Mouse (Mus musculus) heart, adult 18-20 months (tissue): ENCODE data around the gene Kcnn4. TPM values are rescaled to one million over a fixed set of nuclear protein-coding genes. Genes with fewer than 3 reads are reported as not detected.

Experiments
- DNase-seq, 2 experiments: peaks; one replicate each; pipeline ENCODE4 v3.0.0; 2021 to 2022; ENCODE audit warnings: mixed read lengths in 1 of 2
- total RNA-seq, 2 experiments: library from RNA; stranded (reverse); gene quantifications; 2 replicates each; pipeline ENCODE4 v1.2.3; 2021

The Kcnn4 gene
- total RNA-seq, 2 experiments from 2014 or later = 0.69 to 2.4 TPM

- no peak for DNase-seq
These were observed 3.1 kb upstream of the Kcnn4 start for GRCm38 (mm10) chr7:24366716-24367632.

- DNase-seq = no peak
These were observed 1.8 kb upstream of the Kcnn4 start for GRCm38 (mm10) chr7:24368226-24368625.

- DNase-seq = no peak
These were observed 1.1 kb upstream of the Kcnn4 start for GRCm38 (mm10) chr7:24368946-24369345.

- DNase-seq = no peak
These were observed 1.1 kb downstream of the Kcnn4 start for GRCm38 (mm10) chr7:24371012-24371808.

- DNase-seq = no peak
These were observed 1.7 kb downstream of the Kcnn4 start for GRCm38 (mm10) chr7:24371809-24372145.

- DNase-seq = peak in 1 of 2 experiments; percentile 50
These were observed 2.2 kb downstream of the Kcnn4 start for GRCm38 (mm10) chr7:24372300-24372699.

- DNase-seq = no peak
These were observed 2.7 kb downstream of the Kcnn4 start for GRCm38 (mm10) chr7:24372786-24373185.

- DNase-seq = peak; percentile 34 to 62
These were observed 3.7 kb downstream of the Kcnn4 start for GRCm38 (mm10) chr7:24373538-24374379.

- DNase-seq = no peak
These were observed 6.4 kb downstream of the Kcnn4 start for GRCm38 (mm10) chr7:24376456-24376855.

- peak; percentile 49 to 63 for DNase-seq
These were observed 7.2 kb downstream of the Kcnn4 start for GRCm38 (mm10) chr7:24377091-24377865.

- no peak for DNase-seq
These were observed 8.1 kb downstream of the Kcnn4 start for GRCm38 (mm10) chr7:24378049-24378701.

- no peak for DNase-seq
These were observed 9.9 kb downstream of the Kcnn4 start for GRCm38 (mm10) chr7:24379934-24380333.

GRCm38 (mm10) chr7:24380370-24380769, 10.3 kb downstream of the Kcnn4 start:
- no peak for DNase-seq

- DNase-seq = no peak
These were observed 12.8 kb downstream of the Kcnn4 start for GRCm38 (mm10) chr7:24382730-24383372.

GRCm38 (mm10) chr7:24384070-24384469, 14.0 kb downstream of the Kcnn4 start:
- DNase-seq = no peak

- peak; percentile 48 to 82 for DNase-seq
These were observed 14.8 kb downstream of the Kcnn4 start for GRCm38 (mm10) chr7:24384827-24385226.

- peak in 1 of 2 experiments; percentile 48 for DNase-seq
These were observed 17.0 kb downstream of the Kcnn4 start for GRCm38 (mm10) chr7:24387059-24387556.

GRCm38 (mm10) chr7:24389516-24390187, 19.6 kb downstream of the Kcnn4 start:
- peak in 1 of 2 experiments; percentile 35 for DNase-seq

- no peak for DNase-seq
These were observed 20.4 kb downstream of the Kcnn4 start for GRCm38 (mm10) chr7:24390512-24390911.
